Mouse (Mus musculus): Measurements from ENCODE around the gene Tox3. TPM values are rescaled to one million over a fixed set of nuclear protein-coding genes. Genes with fewer than 3 reads are reported as not detected.

The Tox3 gene
- polyA plus RNA-seq, 1 experiment = not detected

GRCm38 (mm10) chr8:90378036-90378435, 29.9 kb upstream of the Tox3 start:
- TF ChIP-seq FOSL1 (IDR thresholded peaks at IDR 0.05; ENCODE audit: insufficient read depth, low read length, poor library complexity, severe bottlenecking) (no peak), CEBPB (IDR thresholded peaks at IDR 0.05; ENCODE audit: low read depth) (no peak), CTCF (IDR thresholded peaks at IDR 0.05; ENCODE audit: control insufficient read depth, insufficient read depth, insufficient read length) (no peak), USF1 (IDR thresholded peaks at IDR 0.05; ENCODE audit: low read depth) (no peak), MAX (IDR thresholded peaks at IDR 0.05) (no peak), MYOG (IDR thresholded peaks at IDR 0.05; ENCODE audit: control insufficient read depth, extremely low read depth, insufficient read length) (no peak), MYOD1 (IDR thresholded peaks at IDR 0.05; ENCODE audit: control insufficient read depth, insufficient read length, low read depth) (no peak)
- Histone ChIP-seq H3ac (ENCODE audit: control insufficient read depth, insufficient read length, low read depth) (no peak overlapping the region), H3K27me3 (ENCODE audit: control insufficient read depth, insufficient read depth, insufficient read length) (no peaks in the 10 kb centered on the region), H3K79me3 (ENCODE audit: low read depth) (no peaks in the 10 kb centered on the region), H3K79me2 (ENCODE audit: control insufficient read depth, insufficient read depth) (no peaks in the 10 kb centered on the region), H3K4me3 (ENCODE audit: insufficient read depth, poor library complexity, severe bottlenecking) (no peak overlapping the region), H3K36me3 (ENCODE audit: control insufficient read depth, insufficient read depth) (no peaks in the 10 kb centered on the region)

GRCm38 (mm10) chr8:90371611-90372222, 23.6 kb upstream of the Tox3 start:
- H3K27me3 ChIP-seq (ENCODE audit: control insufficient read depth, insufficient read depth, insufficient read length) = no peaks in the 10 kb centered on the region
- H3ac ChIP-seq (ENCODE audit: control insufficient read depth, insufficient read length, low read depth) = no peak overlapping the region
- no peak overlapping the region for H3K4me3 ChIP-seq (ENCODE audit: insufficient read depth, poor library complexity, severe bottlenecking)
- no peaks in the 10 kb centered on the region for H3K79me2 ChIP-seq (ENCODE audit: control insufficient read depth, insufficient read depth)
- H3K79me3 ChIP-seq (ENCODE audit: low read depth) = no peaks in the 10 kb centered on the region
- TF ChIP-seq MYOG (IDR thresholded peaks at IDR 0.05; ENCODE audit: control insufficient read depth, extremely low read depth, insufficient read length) (no peak), MAX (IDR thresholded peaks at IDR 0.05) (no peak), CEBPB (IDR thresholded peaks at IDR 0.05; ENCODE audit: low read depth) (no peak), MYOD1 (IDR thresholded peaks at IDR 0.05; ENCODE audit: control insufficient read depth, insufficient read length, low read depth) (no peak), USF1 (IDR thresholded peaks at IDR 0.05; ENCODE audit: low read depth) (no peak), FOSL1 (IDR thresholded peaks at IDR 0.05; ENCODE audit: insufficient read depth, low read length, poor library complexity, severe bottlenecking) (no peak), CTCF (IDR thresholded peaks at IDR 0.05; ENCODE audit: control insufficient read depth, insufficient read depth, insufficient read length) (no peak)
- no peaks in the 10 kb centered on the region for H3K36me3 ChIP-seq (ENCODE audit: control insufficient read depth, insufficient read depth)

- no peaks in the 10 kb centered on the region for H3K27me3 ChIP-seq (ENCODE audit: control insufficient read depth, insufficient read depth, insufficient read length)
- no peak overlapping the region for H3K4me3 ChIP-seq (ENCODE audit: insufficient read depth, poor library complexity, severe bottlenecking)
- H3K36me3 ChIP-seq (ENCODE audit: control insufficient read depth, insufficient read depth) = no peaks in the 10 kb centered on the region
- H3K79me3 ChIP-seq (ENCODE audit: low read depth) = no peaks in the 10 kb centered on the region
- no peaks in the 10 kb centered on the region for H3K79me2 ChIP-seq (ENCODE audit: control insufficient read depth, insufficient read depth)
- H3ac ChIP-seq (ENCODE audit: control insufficient read depth, insufficient read length, low read depth) = no peak overlapping the region
- TF ChIP-seq FOSL1 (IDR thresholded peaks at IDR 0.05; ENCODE audit: insufficient read depth, low read length, poor library complexity, severe bottlenecking) (no peak), CTCF (IDR thresholded peaks at IDR 0.05; ENCODE audit: control insufficient read depth, insufficient read depth, insufficient read length) (no peak), MYOG (IDR thresholded peaks at IDR 0.05; ENCODE audit: control insufficient read depth, extremely low read depth, insufficient read length) (no peak), CEBPB (IDR thresholded peaks at IDR 0.05; ENCODE audit: low read depth) (no peak), USF1 (IDR thresholded peaks at IDR 0.05; ENCODE audit: low read depth) (no peak), MAX (IDR thresholded peaks at IDR 0.05) (no peak), MYOD1 (IDR thresholded peaks at IDR 0.05; ENCODE audit: control insufficient read depth, insufficient read length, low read depth) (no peak)
These were observed 21.7 kb upstream of the Tox3 start for GRCm38 (mm10) chr8:90369876-90370275.

- Histone ChIP-seq H3ac (ENCODE audit: control insufficient read depth, insufficient read length, low read depth) (no peak overlapping the region), H3K36me3 (ENCODE audit: control insufficient read depth, insufficient read depth) (no peaks in the 10 kb centered on the region), H3K79me3 (ENCODE audit: low read depth) (no peaks in the 10 kb centered on the region), H3K4me3 (ENCODE audit: insufficient read depth, poor library complexity, severe bottlenecking) (no peak overlapping the region), H3K79me2 (ENCODE audit: control insufficient read depth, insufficient read depth) (no peaks in the 10 kb centered on the region), H3K27me3 (ENCODE audit: control insufficient read depth, insufficient read depth, insufficient read length) (no peaks in the 10 kb centered on the region)
- TF ChIP-seq MYOD1 (IDR thresholded peaks at IDR 0.05; ENCODE audit: control insufficient read depth, insufficient read length, low read depth) (no peak), MYOG (IDR thresholded peaks at IDR 0.05; ENCODE audit: control insufficient read depth, extremely low read depth, insufficient read length) (no peak), CEBPB (IDR thresholded peaks at IDR 0.05; ENCODE audit: low read depth) (no peak), FOSL1 (IDR thresholded peaks at IDR 0.05; ENCODE audit: insufficient read depth, low read length, poor library complexity, severe bottlenecking) (no peak), CTCF (IDR thresholded peaks at IDR 0.05; ENCODE audit: control insufficient read depth, insufficient read depth, insufficient read length) (no peak), USF1 (IDR thresholded peaks at IDR 0.05; ENCODE audit: low read depth) (no peak), MAX (IDR thresholded peaks at IDR 0.05) (no peak)
These were observed 8.6 kb upstream of the Tox3 start for GRCm38 (mm10) chr8:90356729-90357128.

- Histone ChIP-seq H3ac (ENCODE audit: control insufficient read depth, insufficient read length, low read depth) (no peak overlapping the region), H3K27me3 (ENCODE audit: control insufficient read depth, insufficient read depth, insufficient read length) (no peaks in the 10 kb centered on the region), H3K79me3 (ENCODE audit: low read depth) (no peaks in the 10 kb centered on the region), H3K4me3 (ENCODE audit: insufficient read depth, poor library complexity, severe bottlenecking) (no peak overlapping the region), H3K79me2 (ENCODE audit: control insufficient read depth, insufficient read depth) (no peaks in the 10 kb centered on the region), H3K36me3 (ENCODE audit: control insufficient read depth, insufficient read depth) (no peaks in the 10 kb centered on the region)
- no peak for TF ChIP-seq FOSL1 (IDR thresholded peaks at IDR 0.05; ENCODE audit: insufficient read depth, low read length, poor library complexity, severe bottlenecking)
- TF ChIP-seq CEBPB (IDR thresholded peaks at IDR 0.05; ENCODE audit: low read depth) = no peak
- no peak for TF ChIP-seq MYOD1 (IDR thresholded peaks at IDR 0.05; ENCODE audit: control insufficient read depth, insufficient read length, low read depth)
- no peak for TF ChIP-seq MAX (IDR thresholded peaks at IDR 0.05)
- TF ChIP-seq USF1 (IDR thresholded peaks at IDR 0.05; ENCODE audit: low read depth) = no peak
- no peak for TF ChIP-seq MYOG (IDR thresholded peaks at IDR 0.05; ENCODE audit: control insufficient read depth, extremely low read depth, insufficient read length)
- no peak for TF ChIP-seq CTCF (IDR thresholded peaks at IDR 0.05; ENCODE audit: control insufficient read depth, insufficient read depth, insufficient read length)
These were observed 6.6 kb upstream of the Tox3 start for GRCm38 (mm10) chr8:90354782-90355181.
